Mouse (Mus musculus) brain, embryonic 14.5 days (tissue): ENCODE results near the gene Car15.

ENCODE experiments used
- CTCF ChIP-seq: fragments of 200-500 bp; IDR thresholded peaks from 2 replicates; pipeline ENCODE4 v1.5.1; 2012; ENCODE audit warnings: inconsistent platforms, mild to moderate bottlenecking, moderate library complexity, borderline replicate concordance; ENCODE audit not compliant: insufficient read depth, insufficient read length; ENCODE audit errors: extremely low read depth
- POLR2A ChIP-seq: fragments of 200-500 bp; IDR thresholded peaks from 2 replicates; pipeline ENCODE4 v1.6.1; 2012; ENCODE audit warnings: mild to moderate bottlenecking, inconsistent platforms, borderline replicate concordance; ENCODE audit not compliant: poor library complexity, insufficient read depth, insufficient read length, severe bottlenecking; ENCODE audit errors: extremely low read depth

DNA sequence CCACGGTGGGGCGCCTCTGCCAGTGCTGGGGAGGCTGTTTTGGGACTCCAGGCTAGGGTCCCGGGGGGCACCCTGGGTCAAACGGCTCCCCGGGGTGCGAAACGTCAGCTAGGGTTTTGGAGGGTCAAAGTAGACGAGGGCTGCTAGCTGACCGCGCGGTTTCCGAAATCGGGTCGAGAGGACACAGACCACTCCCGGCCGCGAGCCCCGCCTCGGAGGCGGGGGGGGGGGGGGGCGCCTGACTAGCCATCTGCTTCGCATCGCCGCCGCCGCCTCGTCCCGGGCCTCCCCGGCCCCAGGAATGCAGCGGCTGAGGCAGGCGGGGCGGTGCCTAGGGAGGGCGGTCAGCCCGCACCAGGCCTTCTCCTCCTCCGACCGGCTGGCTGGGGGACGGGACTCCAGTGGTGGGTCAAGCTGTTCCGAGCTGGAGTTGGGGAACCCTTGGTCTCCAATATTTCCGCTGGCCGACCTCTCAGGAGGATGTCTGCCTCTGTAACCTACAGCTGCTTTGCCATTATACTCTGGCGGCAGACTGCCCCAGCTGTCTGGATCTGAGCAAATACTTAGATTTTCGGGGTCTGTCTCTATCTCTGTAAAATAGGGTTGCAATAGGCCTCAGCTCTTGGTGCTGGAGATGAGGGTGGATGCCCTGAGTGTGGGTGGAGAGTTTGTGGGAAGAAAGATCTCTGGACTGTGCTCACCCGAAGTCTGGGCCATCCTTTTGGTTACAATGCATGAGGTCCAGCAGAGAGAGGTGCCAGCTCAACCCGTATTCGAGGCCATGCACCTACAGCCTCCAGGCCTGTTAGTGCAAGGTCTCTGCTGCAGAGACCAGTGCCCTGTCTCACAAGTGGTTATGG is 39.6 kb downstream of the Car15 start:
- no peak for TF ChIP-seq POLR2A
- no peak for TF ChIP-seq CTCF
